Mouse (Mus musculus) liver, embryonic 11.5 days (tissue): ENCODE data around the gene Il17rc. TPM values are rescaled to one million over a fixed set of nuclear protein-coding genes. Genes with fewer than 3 reads are reported as not detected.

ENCODE experiments used
- ATAC-seq: fragments of 200-750 bp; cut with Nextera tagmentation; replicated peaks from 2 replicates; pipeline ENCODE4 v1.8.0; 2017; ENCODE audit warnings: moderate number of reproducible peaks, mild to moderate bottlenecking, moderate TSS enrichment, moderate library complexity; ENCODE audit not compliant: low FRiP score
- DNase-seq: peaks from one replicate; pipeline ENCODE4 v3.0.0-alpha.2; 2017; ENCODE audit warnings: low spot score
- H3K27ac ChIP-seq: fragments of 300-500 bp; sonication (generic); 2 replicates; pipeline ENCODE4 v1.5.1; 2014; ENCODE audit warnings: mild to moderate bottlenecking, low read depth, low read length, control low read depth
- H3K27me3 ChIP-seq: fragments of 300-500 bp; sonication (generic); replicated peaks from 2 replicates; pipeline ENCODE4 v1.6.1; 2014; ENCODE audit warnings: low read length, mixed read lengths; ENCODE audit not compliant: control insufficient read depth, insufficient read depth
- H3K36me3 ChIP-seq: fragments of 300-500 bp; sonication (generic); 2 replicates; pipeline ENCODE4 v1.6.1; 2014; ENCODE audit warnings: mild to moderate bottlenecking, low read length, moderate library complexity, mixed read lengths; ENCODE audit not compliant: control insufficient read depth, insufficient read depth
- H3K4me1 ChIP-seq: fragments of 300-500 bp; sonication (generic); replicated peaks from 2 replicates; pipeline ENCODE4 v1.6.1; 2014; ENCODE audit warnings: low read length, mixed read lengths; ENCODE audit not compliant: control insufficient read depth, insufficient read depth
- H3K4me2 ChIP-seq: fragments of 300-500 bp; sonication (generic); 2 replicates; pipeline ENCODE4 v1.6.1; 2014; ENCODE audit warnings: mild to moderate bottlenecking, control low read depth, moderate library complexity
- H3K4me3 ChIP-seq: fragments of 300-500 bp; sonication (generic); 2 replicates; pipeline ENCODE4 v1.5.1; 2014; ENCODE audit warnings: low read depth, low read length, control low read depth
- H3K9ac ChIP-seq: fragments of 300-500 bp; sonication (generic); 2 replicates; pipeline ENCODE4 v1.6.1; 2014; ENCODE audit warnings: low read depth, low read length, control low read depth
- H3K9me3 ChIP-seq: fragments of 300-500 bp; sonication (generic); 2 replicates; pipeline ENCODE4 v1.6.1; 2016; ENCODE audit warnings: low read length, inconsistent platforms, mixed read lengths; ENCODE audit not compliant: control insufficient read depth
- WGBS: fragments of 180-500 bp; shearing (Covaris S2); extraction: QIAGEN DNeasy Blood & Tissue Kit; methylation state at CpG from one replicate; pipeline ENCODE4 v1.1.7; 2014; 5-methylcytosine and 5-hydroxymethylcytosine counted together
- polyA plus RNA-seq: library from polyadenylated mRNA; unstranded; fragments of >200 nt; fragmentation: Nextera tagmentation; extraction: Ambion mirVana; gene quantifications from 2 replicates; pipeline ENCODE4 v1.2.1, GENCODE M21; 2014

The Il17rc gene
- polyA plus RNA-seq, 1 experiment from 2014 or later: 4.6 TPM

DNA sequence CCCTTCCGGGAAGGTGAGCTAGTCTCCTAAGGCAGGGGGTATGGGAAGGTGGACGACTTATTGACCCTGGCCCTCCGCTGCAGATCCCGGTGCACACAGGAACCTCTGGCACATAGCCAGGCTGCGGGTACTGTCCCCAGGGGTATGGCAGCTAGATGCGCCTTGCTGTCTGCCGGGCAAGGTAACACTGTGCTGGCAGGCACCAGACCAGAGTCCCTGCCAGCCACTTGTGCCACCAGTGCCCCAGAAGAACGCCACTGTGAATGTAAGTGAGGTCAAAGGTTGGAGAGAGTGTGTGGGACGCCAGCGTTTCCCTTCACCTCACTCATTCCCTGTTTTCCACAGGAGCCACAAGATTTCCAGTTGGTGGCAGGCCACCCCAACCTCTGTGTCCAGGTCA lies 7.7 kb downstream of the Il17rc start:
- Histone ChIP-seq H3K4me3 (no peak overlapping the region), H3K27me3 (peaks cover 26% of the 10 kb centered on the region), H3K9ac (no peak overlapping the region), H3K9me3 (no peaks in the 10 kb centered on the region), H3K27ac (no peak overlapping the region), H3K36me3 (no peaks in the 10 kb centered on the region), H3K4me2 (no peak overlapping the region), H3K4me1 (no peaks in the 10 kb centered on the region; the same call in 1 of the 2 replicates)
- DNase-seq (no peak), ATAC-seq (no peak)
- WGBS: 79% methylated on average over 10 of the region's 10 CpGs

DNA sequence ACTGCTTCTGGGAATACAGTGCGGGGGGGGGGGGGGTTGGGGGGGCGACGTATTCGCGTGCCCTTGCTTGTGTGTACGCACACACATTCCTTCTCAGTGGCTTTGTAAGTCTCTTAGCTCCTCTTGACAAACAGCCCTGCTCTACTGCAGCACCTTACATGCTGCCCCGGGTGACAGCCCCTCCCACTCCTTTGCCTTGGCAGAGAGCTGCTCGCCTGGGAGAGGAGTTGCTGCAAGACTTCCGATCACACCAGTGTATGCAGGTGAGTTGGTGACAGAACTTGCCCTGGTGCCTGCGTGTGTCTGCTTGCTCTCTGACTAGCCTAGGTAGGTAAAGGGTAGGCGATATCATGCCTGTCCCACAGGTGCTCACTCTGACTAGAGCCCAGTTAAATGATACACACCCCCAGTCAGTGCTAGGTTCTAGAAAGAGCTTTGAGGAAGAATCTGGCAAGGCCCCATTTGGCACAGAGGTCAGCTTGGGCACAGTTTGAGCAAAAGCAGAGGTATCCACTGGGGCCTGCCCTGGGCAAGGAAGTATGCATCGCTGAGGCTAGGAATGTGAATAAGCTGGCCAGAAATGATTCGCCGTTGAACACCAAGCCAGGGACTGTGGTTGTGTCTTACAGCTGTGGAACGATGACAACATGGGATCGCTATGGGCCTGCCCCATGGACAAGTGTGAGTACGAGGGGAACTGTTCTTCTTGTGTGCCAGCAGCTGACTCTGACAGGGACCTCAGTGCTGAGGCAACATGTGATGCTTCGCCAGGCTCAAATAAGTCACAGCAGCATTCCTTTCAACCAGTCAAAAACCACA lies 9.5 kb downstream of the Il17rc start:
- ATAC-seq: no peak
- no peak for DNase-seq
- Histone ChIP-seq H3K4me2 (no peak overlapping the region), H3K4me1 (peaks cover 3% of the 10 kb centered on the region; the same call in 1 of the 2 replicates), H3K9me3 (no peaks in the 10 kb centered on the region), H3K27ac (no peak overlapping the region), H3K36me3 (no peaks in the 10 kb centered on the region), H3K27me3 (peaks cover 26% of the 10 kb centered on the region), H3K9ac (no peak overlapping the region), H3K4me3 (no peak overlapping the region)
- 68% methylated on average over 18 of the region's 18 CpGs for WGBS

DNA sequence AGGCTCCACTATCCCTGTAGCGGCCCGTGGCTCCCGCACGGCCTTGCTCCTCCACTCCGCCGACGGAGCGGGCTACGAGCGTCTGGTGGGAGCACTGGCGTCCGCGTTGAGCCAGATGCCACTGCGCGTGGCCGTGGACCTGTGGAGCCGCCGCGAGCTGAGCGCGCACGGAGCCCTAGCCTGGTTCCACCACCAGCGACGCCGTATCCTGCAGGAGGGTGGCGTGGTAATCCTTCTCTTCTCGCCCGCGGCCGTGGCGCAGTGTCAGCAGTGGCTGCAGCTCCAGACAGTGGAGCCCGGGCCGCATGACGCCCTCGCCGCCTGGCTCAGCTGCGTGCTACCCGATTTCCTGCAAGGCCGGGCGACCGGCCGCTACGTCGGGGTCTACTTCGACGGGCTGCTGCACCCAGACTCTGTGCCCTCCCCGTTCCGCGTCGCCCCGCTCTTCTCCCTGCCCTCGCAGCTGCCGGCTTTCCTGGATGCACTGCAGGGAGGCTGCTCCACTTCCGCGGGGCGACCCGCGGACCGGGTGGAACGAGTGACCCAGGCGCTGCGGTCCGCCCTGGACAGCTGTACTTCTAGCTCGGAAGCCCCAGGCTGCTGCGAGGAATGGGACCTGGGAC lies 11.4 kb downstream of the Il17rc start:
- Histone ChIP-seq H3K36me3 (no peaks in the 10 kb centered on the region), H3K4me2 (peak overlapping the region; percentile 97), H3K4me1 (peaks cover 13% of the 10 kb centered on the region), H3K27ac (peak overlapping the region; percentile 80), H3K27me3 (peaks cover 23% of the 10 kb centered on the region), H3K9ac (peak overlapping the region; percentile 80), H3K9me3 (no peaks in the 10 kb centered on the region), H3K4me3 (peak overlapping the region; percentile 59)
- 2% methylated on average over 65 of the region's 65 CpGs for WGBS
- DNase-seq: no peak
- ATAC-seq: peak; percentile 43

DNA sequence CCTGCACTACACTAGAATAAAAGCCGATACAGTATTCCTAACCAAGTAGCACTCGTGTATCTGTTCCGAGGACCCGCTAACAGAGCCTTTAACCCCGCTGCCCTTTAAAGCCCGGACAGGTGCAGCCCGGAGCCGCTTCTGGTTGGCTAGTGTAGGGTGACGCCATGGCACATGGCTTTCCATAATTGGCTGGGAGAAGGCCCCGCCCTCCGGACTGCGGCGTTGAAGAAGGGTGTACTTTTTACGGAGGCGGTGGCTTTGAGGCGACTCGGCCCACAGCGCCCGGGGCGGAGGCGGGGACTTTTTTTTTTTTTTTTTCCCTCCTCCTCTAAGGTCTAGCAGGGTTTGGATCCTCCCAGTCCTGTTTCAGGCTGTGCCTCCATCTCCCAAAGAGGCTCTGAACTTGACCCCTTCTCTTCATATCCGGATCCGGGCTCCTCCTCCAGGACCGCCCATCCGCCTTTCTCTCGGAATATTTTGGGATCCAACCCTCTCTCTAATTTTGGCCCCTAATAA lies 11.9 kb downstream of the Il17rc start, which contains the start of gene Creld1:
Creld1 (plus strand) TSS at position 198 of the 516 bp plus-strand sequence.
- Histone ChIP-seq H3K27me3 (peaks cover 23% of the 10 kb centered on the region), H3K9me3 (no peaks in the 10 kb centered on the region), H3K4me3 (peak within 1 kb of the TSS; percentile 59), H3K4me2 (peak within 1 kb of the TSS; percentile 97), H3K4me1 (peaks cover 17% of the 10 kb centered on the region), H3K9ac (peak within 1 kb of the TSS; percentile 80), H3K36me3 (no peaks in the 10 kb centered on the region; the same call in 1 of the 2 replicates), H3K27ac (peak within 1 kb of the TSS; percentile 80)
- DNase-seq: peak; percentile 95
- ATAC-seq: peak; percentile 96
- WGBS: under 1% methylated on average over 26 of the region's 26 CpGs

DNA sequence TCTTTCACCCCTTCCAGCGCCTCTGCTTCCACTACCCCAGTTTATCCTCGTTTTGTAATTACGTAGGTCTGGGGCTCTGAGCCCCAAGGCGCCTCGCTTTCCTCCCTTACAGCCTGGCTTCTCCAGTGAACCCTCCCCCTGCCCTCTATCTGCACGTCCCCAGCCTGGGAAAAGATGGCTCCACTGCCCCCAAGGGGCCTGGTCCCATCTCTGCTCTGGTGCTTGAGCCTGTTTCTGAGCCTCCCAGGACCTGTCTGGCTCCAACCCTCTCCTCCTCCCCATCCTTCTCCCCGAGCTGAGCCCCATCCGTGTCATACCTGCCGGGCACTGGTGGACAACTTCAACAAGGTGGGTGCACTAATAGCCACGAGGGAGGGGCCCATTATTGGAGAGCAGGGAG lies 12.5 kb downstream of the Il17rc start:
- Histone ChIP-seq H3K9ac (peak overlapping the region; percentile 74), H3K27me3 (peaks cover 23% of the 10 kb centered on the region), H3K4me1 (peaks cover 17% of the 10 kb centered on the region), H3K4me2 (peak overlapping the region; percentile 97), H3K9me3 (no peaks in the 10 kb centered on the region), H3K27ac (peak overlapping the region; percentile 80), H3K36me3 (peaks cover 2% of the 10 kb centered on the region; the same call in 1 of the 2 replicates), H3K4me3 (peak overlapping the region; percentile 59)
- ATAC-seq (peak; percentile 50), DNase-seq (no peak)
- 9% methylated on average over 10 of the region's 10 CpGs for WGBS

DNA sequence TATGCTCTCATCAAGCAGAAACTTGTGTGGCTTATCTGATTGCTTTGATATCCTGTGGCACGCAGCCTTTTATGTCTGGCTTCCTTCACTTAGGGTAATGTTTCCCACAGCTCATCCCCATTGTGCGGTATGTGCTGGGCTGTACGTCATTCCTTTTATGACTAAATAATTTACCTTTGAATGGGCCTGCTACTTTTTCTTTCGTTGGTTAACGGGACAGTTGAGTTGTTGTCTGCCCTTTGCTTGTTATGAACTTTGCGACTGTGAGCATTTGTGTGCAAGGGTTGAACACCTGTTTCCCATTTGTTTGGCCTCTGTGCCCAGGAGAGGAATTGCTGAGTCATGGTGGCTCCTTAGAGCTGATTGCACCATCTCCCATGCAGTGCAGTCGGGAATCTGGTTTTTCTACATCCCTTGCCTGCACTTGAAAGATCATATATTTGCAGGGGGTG lies 15.9 kb downstream of the Il17rc start:
- Histone ChIP-seq H3K27ac (no peak overlapping the region), H3K9me3 (no peaks in the 10 kb centered on the region), H3K4me1 (peaks cover 17% of the 10 kb centered on the region), H3K27me3 (peaks cover 3% of the 10 kb centered on the region; the same call in 1 of the 2 replicates), H3K36me3 (peaks cover 6% of the 10 kb centered on the region), H3K9ac (no peak overlapping the region), H3K4me3 (no peak overlapping the region), H3K4me2 (no peak overlapping the region)
- ATAC-seq (no peak), DNase-seq (no peak)
- WGBS: 54% methylated on average over 7 of the region's 7 CpGs

DNA sequence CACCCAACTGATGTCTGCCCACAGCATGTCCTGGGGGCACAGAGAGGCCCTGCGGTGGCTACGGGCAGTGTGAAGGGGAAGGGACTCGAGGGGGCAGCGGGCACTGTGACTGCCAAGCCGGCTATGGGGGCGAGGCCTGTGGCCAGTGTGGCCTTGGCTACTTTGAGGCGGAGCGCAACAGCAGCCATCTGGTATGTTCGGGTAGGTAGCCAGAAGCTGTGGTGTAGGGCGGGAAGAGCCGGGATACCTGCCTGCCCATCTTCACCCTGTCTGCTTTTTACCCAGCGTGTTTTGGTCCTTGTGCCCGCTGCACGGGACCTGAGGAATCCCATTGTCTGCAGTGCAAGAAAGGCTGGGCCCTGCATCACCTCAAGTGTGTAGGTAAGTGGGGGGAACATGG lies 18.2 kb downstream of the Il17rc start:
- no peak for ATAC-seq
- Histone ChIP-seq H3K4me2 (no peak overlapping the region), H3K27ac (no peak overlapping the region), H3K36me3 (peaks cover 7% of the 10 kb centered on the region), H3K4me1 (peaks cover 14% of the 10 kb centered on the region), H3K9me3 (no peaks in the 10 kb centered on the region), H3K4me3 (no peak overlapping the region), H3K27me3 (peaks cover under 1% of the 10 kb centered on the region; the same call in 1 of the 2 replicates), H3K9ac (no peak overlapping the region)
- no peak for DNase-seq
- WGBS: 93% methylated on average over 14 of the region's 14 CpGs

DNA sequence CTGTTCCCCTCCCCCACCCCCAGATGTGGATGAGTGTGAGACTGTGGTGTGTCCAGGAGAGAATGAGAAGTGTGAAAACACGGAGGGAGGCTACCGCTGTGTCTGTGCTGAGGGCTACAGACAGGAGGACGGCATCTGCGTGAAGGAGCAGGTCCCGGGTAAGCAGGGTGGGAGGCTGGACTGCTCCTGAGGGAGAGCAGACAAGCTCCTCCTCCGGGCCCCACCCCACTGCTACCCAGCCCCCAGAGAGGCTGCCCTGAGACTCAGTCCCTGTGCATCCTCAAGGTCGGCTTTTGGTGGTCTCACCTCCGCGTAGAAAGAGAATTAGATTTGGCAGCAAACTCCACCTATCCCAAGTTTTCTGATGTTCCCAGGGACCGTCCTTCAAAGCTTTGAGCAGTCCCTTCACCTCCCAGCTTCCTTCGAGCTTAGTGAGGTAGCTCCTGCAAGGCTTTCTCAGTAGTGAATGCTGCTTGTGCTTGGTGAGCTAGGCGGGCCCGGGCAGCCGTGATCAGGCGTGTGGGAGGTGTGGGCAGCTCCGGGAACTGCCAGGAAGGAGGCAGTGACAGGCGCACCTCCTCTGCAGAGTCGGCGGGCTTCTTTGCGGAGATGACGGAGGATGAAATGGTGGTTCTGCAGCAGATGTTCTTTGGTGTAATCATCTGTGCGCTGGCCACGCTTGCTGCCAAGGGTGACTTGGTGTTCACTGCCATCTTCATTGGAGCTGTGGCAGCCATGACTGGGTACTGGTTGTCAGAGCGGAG lies 21.1 kb downstream of the Il17rc start:
- 73% methylated on average over 24 of the region's 24 CpGs for WGBS
- H3K9ac ChIP-seq: no peak overlapping the region
- no peak for ATAC-seq
- peaks cover 7% of the 10 kb centered on the region for H3K36me3 ChIP-seq
- H3K4me2 ChIP-seq: no peak overlapping the region
- no peaks in the 10 kb centered on the region for H3K9me3 ChIP-seq
- H3K27ac ChIP-seq: no peak overlapping the region
- peaks cover 16% of the 10 kb centered on the region for H3K4me1 ChIP-seq
- H3K27me3 ChIP-seq: peaks cover 29% of the 10 kb centered on the region
- no peak for DNase-seq
- H3K4me3 ChIP-seq: no peak overlapping the region
